Mouse (Mus musculus): ENCODE results near the gene Hist1h2ap. TPM values are rescaled to one million over a fixed set of nuclear protein-coding genes. Genes with fewer than 3 reads are reported as not detected.
"Not testable (repeated sequence)": the region's sequence is repeated elsewhere in the genome, so short reads cannot be mapped to it uniquely, and the experiment has no call there.

Gene Hist1h2ap
- total and polyA plus RNA-seq, 3 experiments, result 653 to 13,644 (median 2,134) TPM

DNA sequence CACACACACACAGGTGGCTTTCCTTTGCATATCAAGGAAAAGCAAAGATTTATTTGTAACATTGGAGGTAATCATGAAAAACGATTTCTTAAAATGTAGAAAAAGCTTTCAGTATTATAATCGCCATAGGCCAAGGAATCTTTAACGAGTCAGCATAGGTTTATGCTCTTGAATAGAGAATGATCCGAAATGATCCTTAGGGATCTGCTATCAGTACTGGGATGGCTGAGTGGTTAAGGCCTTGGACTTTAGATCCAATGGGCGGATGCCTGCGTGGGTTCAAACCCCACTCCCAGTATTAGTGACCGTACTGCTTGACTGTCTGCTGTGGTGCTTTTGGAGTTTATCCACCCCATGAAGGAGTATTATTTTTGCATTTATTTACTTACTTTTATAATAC is 37.7 kb downstream of the Hist1h2ap start:
- Histone ChIP-seq H3K4me3 (ENCODE audit: low read depth, low read length) (no peak overlapping the region), H3K36me3 (replicated peaks) (no peaks in the 10 kb centered on the region), H3K4me1 (ENCODE audit: insufficient read depth, low read depth, low read length) (peaks cover under 1% of the 10 kb centered on the region; the same call in 1 of the 2 replicates), H3K27me3 (ENCODE audit: insufficient read depth, low read length) (no peaks in the 10 kb centered on the region), H3K9me3 (replicated peaks) (no peaks in the 10 kb centered on the region)
- TF ChIP-seq POLR2AphosphoS5 (IDR thresholded peaks at IDR 0.05; ENCODE audit: insufficient replicate concordance, low read depth, low read length) (no peak), GATA2 (IDR thresholded peaks at IDR 0.05; ENCODE audit: borderline replicate concordance, low read depth, low read length) (no peak), GATA1 (IDR thresholded peaks at IDR 0.05; ENCODE audit: borderline replicate concordance, low read length) (no peak), TAL1 (conservative IDR thresholded peaks at IDR 0.05; ENCODE audit: low read depth, low read length) (no peak), CTCF (IDR thresholded peaks at IDR 0.05; ENCODE audit: low read depth, low read length) (no peak)
- ATAC-seq (ENCODE audit: extremely low read depth, insufficient number of reproducible peaks, low FRiP score, poor library complexity, severe bottlenecking), result no peak
- DNase-seq (ENCODE audit: low spot score), result no peak

- no peak for DNase-seq (ENCODE audit: low spot score)
- Histone ChIP-seq H3K4me3 (ENCODE audit: low read depth, low read length) (no peak overlapping the region), H3K36me3 (replicated peaks) (no peaks in the 10 kb centered on the region), H3K9me3 (replicated peaks) (no peaks in the 10 kb centered on the region), H3K27me3 (ENCODE audit: insufficient read depth, low read length) (no peaks in the 10 kb centered on the region), H3K4me1 (ENCODE audit: insufficient read depth, low read depth, low read length) (peaks cover 21% of the 10 kb centered on the region)
- no peak for ATAC-seq (ENCODE audit: extremely low read depth, insufficient number of reproducible peaks, low FRiP score, poor library complexity, severe bottlenecking)
- TF ChIP-seq GATA2 (IDR thresholded peaks at IDR 0.05; ENCODE audit: borderline replicate concordance, low read depth, low read length), result no peak
- no peak for TF ChIP-seq CTCF (IDR thresholded peaks at IDR 0.05; ENCODE audit: low read depth, low read length)
- no peak for TF ChIP-seq TAL1 (conservative IDR thresholded peaks at IDR 0.05; ENCODE audit: low read depth, low read length)
- TF ChIP-seq GATA1 (IDR thresholded peaks at IDR 0.05; ENCODE audit: borderline replicate concordance, low read length), result no peak
- TF ChIP-seq POLR2AphosphoS5 (IDR thresholded peaks at IDR 0.05; ENCODE audit: insufficient replicate concordance, low read depth, low read length), result no peak
Observed at GRCm38 (mm10) chr13:21790601-21791283, 42.6 kb downstream of the Hist1h2ap start.

- TF ChIP-seq TAL1 (conservative IDR thresholded peaks at IDR 0.05; ENCODE audit: low read depth, low read length) (no peak), CTCF (IDR thresholded peaks at IDR 0.05; ENCODE audit: low read depth, low read length) (no peak), GATA1 (IDR thresholded peaks at IDR 0.05; ENCODE audit: borderline replicate concordance, low read length) (no peak)
- ATAC-seq (ENCODE audit: extremely low read depth, insufficient number of reproducible peaks, low FRiP score, poor library complexity, severe bottlenecking) (no peak), DNase-seq (ENCODE audit: low spot score) (no peak)
- Histone ChIP-seq H3K36me3 (replicated peaks) (no peaks in the 10 kb centered on the region), H3K4me1 (ENCODE audit: insufficient read depth, low read depth, low read length) (peaks cover 21% of the 10 kb centered on the region), H3K27me3 (ENCODE audit: insufficient read depth, low read length) (no peaks in the 10 kb centered on the region), H3K4me3 (ENCODE audit: low read depth, low read length) (no peak overlapping the region), H3K9me3 (replicated peaks) (no peaks in the 10 kb centered on the region)
Observed at GRCm38 (mm10) chr13:21789925-21790324, 43.4 kb downstream of the Hist1h2ap start.

GRCm38 (mm10) chr13:21787760-21788593 is 45.3 kb downstream of the Hist1h2ap start:
- Histone ChIP-seq H3K27me3 (ENCODE audit: insufficient read depth, low read length) (no peaks in the 10 kb centered on the region), H3K4me1 (ENCODE audit: insufficient read depth, low read depth, low read length) (peaks cover 30% of the 10 kb centered on the region), H3K4me3 (ENCODE audit: low read depth, low read length) (no peak overlapping the region; the same call in 1 of the 2 replicates), H3K36me3 (replicated peaks) (no peaks in the 10 kb centered on the region), H3K9me3 (replicated peaks) (no peaks in the 10 kb centered on the region)
- TF ChIP-seq TAL1 (conservative IDR thresholded peaks at IDR 0.05; ENCODE audit: low read depth, low read length), result no peak
- TF ChIP-seq POLR2AphosphoS5 (IDR thresholded peaks at IDR 0.05; ENCODE audit: insufficient replicate concordance, low read depth, low read length), result peak; percentile 90; the same call in 1 of the 2 replicates
- DNase-seq (ENCODE audit: low spot score) (no peak), ATAC-seq (ENCODE audit: extremely low read depth, insufficient number of reproducible peaks, low FRiP score, poor library complexity, severe bottlenecking) (no peak)

DNA sequence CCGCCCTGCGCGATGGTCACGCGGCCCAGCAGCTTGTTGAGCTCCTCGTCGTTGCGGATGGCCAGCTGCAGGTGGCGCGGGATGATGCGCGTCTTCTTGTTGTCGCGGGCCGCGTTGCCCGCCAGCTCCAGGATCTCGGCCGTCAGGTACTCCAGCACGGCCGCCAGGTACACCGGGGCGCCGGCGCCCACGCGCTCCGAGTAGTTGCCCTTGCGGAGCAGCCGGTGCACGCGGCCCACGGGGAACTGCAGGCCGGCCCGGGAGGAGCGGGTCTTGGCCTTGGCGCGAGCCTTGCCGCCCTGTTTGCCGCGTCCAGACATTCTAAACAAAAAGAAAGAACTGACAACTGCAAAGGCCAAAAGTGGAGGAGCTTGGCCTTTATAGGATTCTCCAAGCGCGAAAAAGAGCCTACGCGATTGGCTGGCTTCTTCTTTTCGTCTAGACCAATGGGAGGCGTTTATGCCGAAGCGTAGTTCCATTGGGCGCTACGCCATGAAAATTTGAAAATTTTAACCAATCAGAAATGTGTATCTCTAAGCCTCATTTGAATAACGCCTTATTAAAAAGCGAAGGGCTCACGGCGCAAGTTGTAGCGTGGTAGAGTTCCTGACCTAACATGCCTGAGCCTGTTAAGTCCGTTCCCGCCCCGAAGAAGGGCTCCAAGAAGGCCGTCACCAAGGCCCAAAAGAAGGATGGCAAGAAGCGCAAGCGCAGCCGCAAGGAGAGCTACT is 46.2 kb downstream of the Hist1h2ap start, which contains the start of the genes Hist1h2an and Hist1h2bp:
Gene Hist1h2an (minus strand): TSS at position 320 of the 731 bp plus-strand sequence.
Gene Hist1h2bp (plus strand): TSS at position 563 of the 731 bp plus-strand sequence.
- H3K4me1 ChIP-seq (ENCODE audit: insufficient read depth, low read depth, low read length), result peaks cover 30% of the 10 kb centered on the region
- not testable (repeated sequence) for H3K27me3 ChIP-seq (ENCODE audit: insufficient read depth, low read length)

GRCm38 (mm10) chr13:21786189-21786898 is 47.0 kb downstream of the Hist1h2ap start:
- no peak for ATAC-seq (ENCODE audit: extremely low read depth, insufficient number of reproducible peaks, low FRiP score, poor library complexity, severe bottlenecking)
- TF ChIP-seq GATA2 (IDR thresholded peaks at IDR 0.05; ENCODE audit: borderline replicate concordance, low read depth, low read length) (no peak), POLR2AphosphoS5 (IDR thresholded peaks at IDR 0.05; ENCODE audit: insufficient replicate concordance, low read depth, low read length) (peak; percentile 99; the same call in 1 of the 2 replicates)
- no peaks in the 10 kb centered on the region for H3K27me3 ChIP-seq (ENCODE audit: insufficient read depth, low read length)
- peaks cover 30% of the 10 kb centered on the region for H3K4me1 ChIP-seq (ENCODE audit: insufficient read depth, low read depth, low read length)
- no peak for DNase-seq (ENCODE audit: low spot score)
- H3K9me3 ChIP-seq (replicated peaks), result no peaks in the 10 kb centered on the region
- peak overlapping the region; percentile 61; the same call in 1 of the 2 replicates for H3K4me3 ChIP-seq (ENCODE audit: low read depth, low read length)
- H3K36me3 ChIP-seq (replicated peaks), result no peaks in the 10 kb centered on the region

More for the DNA sequence above, 46.2 kb downstream of the Hist1h2ap start, which contains the start of the genes Hist1h2an and Hist1h2bp:
- not testable (repeated sequence) for H3K9me3 ChIP-seq (replicated peaks); H3K36me3 ChIP-seq (replicated peaks)
- DNase-seq (ENCODE audit: low spot score) (peak; percentile 50), ATAC-seq (ENCODE audit: extremely low read depth, insufficient number of reproducible peaks, low FRiP score, poor library complexity, severe bottlenecking) (peak; percentile 76)
- peak within 1 kb of the TSS; percentile 61; the same call in 1 of the 2 replicates for H3K4me3 ChIP-seq (ENCODE audit: low read depth, low read length)
